Mouse (Mus musculus) ES-Bruce4 (cell line): ENCODE results near the gene Tgfa.

Experiments used
- CTCF ChIP-seq: IDR thresholded peaks from one replicate; pipeline ENCODE4 v1.8.1; 2011; ENCODE audit warnings: low read depth, low read length
- EP300 ChIP-seq: IDR thresholded peaks from 2 replicates; pipeline ENCODE4 v1.6.1; 2011; ENCODE audit warnings: low read depth, low read length; ENCODE audit not compliant: insufficient read depth
- POLR2A ChIP-seq: IDR thresholded peaks from one replicate; pipeline ENCODE4 v1.8.1; 2011; ENCODE audit warnings: low read length; ENCODE audit not compliant: insufficient read depth

GRCm38 (mm10) chr6:86298961-86299360, 103.9 kb downstream of the Tgfa start:
- TF ChIP-seq CTCF (peak; percentile 33), POLR2A (no peak), EP300 (no peak)
